Comparison of ENCODE assay signal across 8 mouse cellular contexts in genomic region chr13:49188219-49188965, GRCm38 (mm10). TPM values are rescaled to one million over a fixed set of nuclear protein-coding genes. Genes with fewer than 3 reads are reported as not detected.
DNase-seq lines count a peak whose midpoint lies in the region; ATAC-seq and TF ChIP-seq lines count a peak whose summit lies in the region.

No protein-coding gene starts in this region.

- intact Hi-C loops in gastrocnemius, adult 2 months (cut with DNase I), result no loop called here

- H3K9me3 ChIP-seq in embryonic facial prominence, embryonic 15.5 days (replicated peaks), result no peaks in the 10 kb centered on the region
- H3K9me3 ChIP-seq in limb, embryonic 12.5 days, result no peaks in the 10 kb centered on the region
- no peaks in the 10 kb centered on the region for H3K9me3 ChIP-seq in stomach, embryonic 14.5 days (ENCODE audit: control insufficient read depth, low read depth, low read length)

- no peak for TF ChIP-seq CTCF in gastrocnemius, adult 2 months (IDR thresholded peaks at IDR 0.05)

- ATAC-seq in embryonic facial prominence, embryonic 15.5 days (ENCODE audit: insufficient number of reproducible peaks, low FRiP score, low TSS enrichment, low read depth), result no peak
- 0 out of 2 replicates have a peak, but pooled peaks have one; percentile 0 for ATAC-seq in limb, embryonic 12.5 days (ENCODE audit: insufficient number of reproducible peaks, insufficient read depth, low FRiP score, low TSS enrichment, low read depth)
- ATAC-seq in stomach, embryonic 14.5 days (ENCODE audit: insufficient number of reproducible peaks, insufficient read depth, low FRiP score, low read depth), result no peak

- peak overlapping the region; percentile 97 for H3K4me2 ChIP-seq in embryonic facial prominence, embryonic 15.5 days (replicated peaks)
- H3K4me2 ChIP-seq in limb, embryonic 12.5 days, result peak overlapping the region; percentile 99
- H3K4me2 ChIP-seq in stomach, embryonic 14.5 days (replicated peaks; ENCODE audit: low read depth, low read length), result peak overlapping the region; percentile 99

- H3K27ac ChIP-seq in gastrocnemius, adult 2 months, result peak overlapping the region; percentile 93
- no peak overlapping the region for H3K27ac ChIP-seq in embryonic facial prominence, embryonic 15.5 days (replicated peaks)
- H3K27ac ChIP-seq in limb, embryonic 12.5 days, result no peak overlapping the region
- H3K27ac ChIP-seq in stomach, embryonic 14.5 days (ENCODE audit: low read length), result no peak overlapping the region

- H3K4me3 ChIP-seq in gastrocnemius, adult 2 months, result peak overlapping the region; percentile 96
- H3K4me3 ChIP-seq in embryonic facial prominence, embryonic 15.5 days (replicated peaks), result peak overlapping the region; percentile 85
- H3K4me3 ChIP-seq in limb, embryonic 12.5 days (replicated peaks), result peak overlapping the region; percentile 77
- peak overlapping the region; percentile 83 for H3K4me3 ChIP-seq in stomach, embryonic 14.5 days (ENCODE audit: low read depth, low read length)

- H3K9ac ChIP-seq in embryonic facial prominence, embryonic 15.5 days, result peak overlapping the region; percentile 53; the same call in 1 of the 2 replicates
- peak overlapping the region; percentile 64; the same call in 1 of the 2 replicates for H3K9ac ChIP-seq in limb, embryonic 12.5 days (replicated peaks)
- no peak overlapping the region for H3K9ac ChIP-seq in stomach, embryonic 14.5 days (replicated peaks; ENCODE audit: low read depth, low read length)

- H3K27me3 ChIP-seq in embryonic facial prominence, embryonic 15.5 days, result no peaks in the 10 kb centered on the region
- 0 out of 2 replicates have a peak, but pooled peaks cover 8% of the 10 kb centered on the region for H3K27me3 ChIP-seq in limb, embryonic 12.5 days
- no peaks in the 10 kb centered on the region for H3K27me3 ChIP-seq in stomach, embryonic 14.5 days (ENCODE audit: control insufficient read depth, insufficient read depth, low read length)

- no peaks in the 10 kb centered on the region for H3K36me3 ChIP-seq in embryonic facial prominence, embryonic 15.5 days
- H3K36me3 ChIP-seq in limb, embryonic 12.5 days, result no peaks in the 10 kb centered on the region
- H3K36me3 ChIP-seq in stomach, embryonic 14.5 days (ENCODE audit: control insufficient read depth, insufficient read depth, low read length), result no peaks in the 10 kb centered on the region

- peaks cover 48% of the 10 kb centered on the region for H3K4me1 ChIP-seq in embryonic facial prominence, embryonic 15.5 days
- peaks cover 46% of the 10 kb centered on the region for H3K4me1 ChIP-seq in limb, embryonic 12.5 days (replicated peaks)
- H3K4me1 ChIP-seq in stomach, embryonic 14.5 days (ENCODE audit: control insufficient read depth, insufficient read depth, low read length), result peaks cover 26% of the 10 kb centered on the region

- no peak for DNase-seq in gastrocnemius, adult 2 months
- no peak for DNase-seq in gastrocnemius, postnatal 10 days
- peak; percentile 31 to 33 for DNase-seq in B cell, adult 2 months
- DNase-seq in cerebellum, adult 9-10 months, result no peak
- no peak for DNase-seq in c-Kit-positive CD71-positive TER-119-positive erythroid progenitor cells, embryonic 14.5 days (ENCODE audit: low spot score)

- 14% methylated on average over 15 of the region's 15 CpGs for WGBS in embryonic facial prominence, embryonic 15.5 days
- WGBS in limb, embryonic 12.5 days, result 19% methylated on average over 15 of the region's 15 CpGs
- 26% methylated on average over 15 of the region's 15 CpGs for WGBS in stomach, embryonic 14.5 days

RNA-seq across cellular contexts. Expression of gene Ninj1, which starts 1.1 kb away (rescaled TPM):
- total RNA-seq in gastrocnemius, adult 2 months (2021), result 10 to 100 TPM; 17.2 to 18.7 TPM
- 10 to 100 TPM; 15.0 to 16.2 TPM for total RNA-seq in gastrocnemius, postnatal 10 days (2021)
- 61.1 and 62.7 TPM in 2 replicates for polyA plus RNA-seq in embryonic facial prominence, embryonic 15.5 days (2015; fragmentation: Nextera tagmentation; extraction: Ambion mirVana)
- 31.4 and 35.3 TPM in 2 replicates for polyA plus RNA-seq in limb, embryonic 12.5 days (2016; fragmentation: Nextera tagmentation; extraction: Ambion mirVana)
- polyA plus RNA-seq in stomach, embryonic 14.5 days (2014; fragmentation: Nextera tagmentation; extraction: Ambion mirVana), result 48.8 and 54.5 TPM in 2 replicates

RNA-seq across cellular contexts. Expression of gene Card19, which starts 27.4 kb away (rescaled TPM):
- 100 to 1,000 TPM; 113 to 123 TPM for total RNA-seq in gastrocnemius, adult 2 months (2021)
- total RNA-seq in gastrocnemius, postnatal 10 days (2021), result 10 to 100 TPM; 49.9 to 62.0 TPM
- polyA plus RNA-seq in embryonic facial prominence, embryonic 15.5 days (2015; fragmentation: Nextera tagmentation; extraction: Ambion mirVana), result 69.4 and 82.2 TPM in 2 replicates
- 43.5 and 45.2 TPM in 2 replicates for polyA plus RNA-seq in limb, embryonic 12.5 days (2016; fragmentation: Nextera tagmentation; extraction: Ambion mirVana)
- 48.5 and 57.0 TPM in 2 replicates for polyA plus RNA-seq in stomach, embryonic 14.5 days (2014; fragmentation: Nextera tagmentation; extraction: Ambion mirVana)

RNA-seq across cellular contexts. Expression of gene Wnk2, which starts 40.6 kb away (rescaled TPM):
- 10 to 100 TPM; 58.9 to 99.2 TPM for total RNA-seq in gastrocnemius, adult 2 months (2021)
- 10 to 100 TPM; 55.7 to 60.7 TPM for total RNA-seq in gastrocnemius, postnatal 10 days (2021)
- polyA plus RNA-seq in embryonic facial prominence, embryonic 15.5 days (2015; fragmentation: Nextera tagmentation; extraction: Ambion mirVana), result 2.6 and 3.1 TPM in 2 replicates
- polyA plus RNA-seq in limb, embryonic 12.5 days (2016; fragmentation: Nextera tagmentation; extraction: Ambion mirVana), result 1.3 and 1.6 TPM in 2 replicates
- polyA plus RNA-seq in stomach, embryonic 14.5 days (2014; fragmentation: Nextera tagmentation; extraction: Ambion mirVana), result 4.2 and 4.4 TPM in 2 replicates

Comparison
In these comparisons a context has a peak if more than half of its experiments do, and no peak if none do; other contexts are left out.
1. DNase-seq: peak in B cell, adult 2 months (2 of 2); none in gastrocnemius, adult 2 months (single experiment), gastrocnemius, postnatal 10 days (single experiment), cerebellum, adult 9-10 months (single experiment) and c-Kit-positive CD71-positive TER-119-positive erythroid progenitor cells, embryonic 14.5 days (single experiment).
2. Peak in every context shown above with its lines, with median percentiles within 50 percentile points of each other: H3K4me3 ChIP-seq and H3K4me2 ChIP-seq.